Mouse (Mus musculus) CH12.LX (cell line): ENCODE measurements around the gene Ldb3. TPM values are rescaled to one million over a fixed set of nuclear protein-coding genes. Genes with fewer than 3 reads are reported as not detected.

ENCODE experiments used
- DNase-seq: peaks from one replicate; pipeline ENCODE4 v3.0.0-alpha.2; 2013; ENCODE audit errors: extremely low read depth
- H3K27ac ChIP-seq: 2 replicates; pipeline ENCODE4 v1.5.1; 2012; ENCODE audit warnings: low read depth, mild to moderate bottlenecking, control low read depth, moderate library complexity; ENCODE audit not compliant: insufficient read depth
- H3K27me3 ChIP-seq: replicated peaks from 2 replicates; pipeline ENCODE3; 2012; ENCODE audit warnings: inconsistent platforms
- H3K36me3 ChIP-seq, 2 experiments: replicated peaks in 1 of 2; 2 replicates each; pipeline versions ENCODE3 to v1.6.1; 2012; ENCODE audit warnings: inconsistent platforms in 1 of 2, low read length in 1 of 2, mild to moderate bottlenecking in 1 of 2, mixed read lengths in 1 of 2, moderate library complexity in 1 of 2; ENCODE audit not compliant: control insufficient read depth in 1 of 2, insufficient read depth in 1 of 2
- H3K4me1 ChIP-seq, 2 experiments: 2 replicates each; pipeline ENCODE4 v1.6.1; 2012; ENCODE audit warnings: inconsistent platforms in 1 of 2, moderate library complexity in 1 of 2; ENCODE audit not compliant: insufficient read depth in 2 of 2, control insufficient read depth in 1 of 2
- H3K4me2 ChIP-seq: 2 replicates; pipeline ENCODE4 v1.6.1; 2012; ENCODE audit warnings: low read depth, mild to moderate bottlenecking, control low read depth; ENCODE audit not compliant: poor library complexity, insufficient read depth, severe bottlenecking
- H3K4me3 ChIP-seq, 3 experiments: fragments of 150-350 bp in 1 of 3; sonication (generic) in 1 of 3; replicated peaks in 1 of 3; 2 replicates each; pipeline versions ENCODE3 to v1.5.1; 2011 to 2012; ENCODE audit warnings: low read depth in 2 of 3, low read length in 2 of 3, mild to moderate bottlenecking in 2 of 3, moderate library complexity in 2 of 3, control low read depth in 1 of 3, improper control_type of control experiment in 1 of 3, inconsistent platforms in 1 of 3, mixed read lengths in 1 of 3; ENCODE audit not compliant: poor library complexity in 1 of 3
- H3K79me2 ChIP-seq: replicated peaks from 2 replicates; pipeline ENCODE4 v1.6.1; 2012; ENCODE audit warnings: mild to moderate bottlenecking, moderate library complexity; ENCODE audit not compliant: control insufficient read depth, poor library complexity, insufficient read depth, severe bottlenecking; ENCODE audit errors: extremely low read depth
- H3K9ac ChIP-seq: 2 replicates; pipeline ENCODE4 v1.6.1; 2012; ENCODE audit warnings: low read depth, mild to moderate bottlenecking, control low read depth, moderate library complexity; ENCODE audit not compliant: insufficient read depth
- H3K9me3 ChIP-seq: replicated peaks from 2 replicates; pipeline ENCODE3; 2012; ENCODE audit warnings: low read length, inconsistent platforms, mixed read lengths
- BHLHE40 ChIP-seq: IDR thresholded peaks from 2 replicates; pipeline ENCODE4 v1.6.1; 2011; ENCODE audit warnings: mild to moderate bottlenecking, low read depth, low read length, improper control_type of control experiment
- CHD1 ChIP-seq: IDR thresholded peaks from 2 replicates; pipeline ENCODE4 v1.6.1; 2012; ENCODE audit warnings: low read depth, low read length, improper control_type of control experiment, inconsistent platforms
- CHD2 ChIP-seq: IDR thresholded peaks from 2 replicates; pipeline ENCODE4 v1.6.1; 2011; ENCODE audit warnings: low read length, improper control_type of control experiment
- CTCF ChIP-seq, 2 experiments: IDR thresholded peaks in 1 of 2; conservative IDR thresholded peaks in 1 of 2; 2 replicates each; pipeline ENCODE4 v1.5.1; 2011 to 2012; ENCODE audit warnings: low read depth in 2 of 2, low read length in 2 of 2, improper control_type of control experiment in 1 of 2, inconsistent platforms in 1 of 2, mild to moderate bottlenecking in 1 of 2, moderate library complexity in 1 of 2
- E2F4 ChIP-seq: IDR thresholded peaks from 2 replicates; pipeline ENCODE4 v1.6.1; 2011; ENCODE audit warnings: low read depth, low read length, improper control_type of control experiment; ENCODE audit not compliant: insufficient replicate concordance
- ELF1 ChIP-seq: IDR thresholded peaks from 2 replicates; pipeline ENCODE4 v1.6.1; 2014; ENCODE audit warnings: low read depth, mild to moderate bottlenecking, inconsistent platforms, low read length, improper control_type of control experiment
- EP300 ChIP-seq: IDR thresholded peaks from 2 replicates; pipeline ENCODE4 v1.6.1; 2011; ENCODE audit warnings: low read length, improper control_type of control experiment
- GABPA ChIP-seq: IDR thresholded peaks from 2 replicates; pipeline ENCODE4 v1.6.1; 2012; ENCODE audit warnings: low read depth, low read length, improper control_type of control experiment, inconsistent platforms; ENCODE audit not compliant: insufficient replicate concordance
- HCFC1 ChIP-seq: IDR thresholded peaks from 2 replicates; pipeline ENCODE4 v1.6.1; 2012; ENCODE audit warnings: low read depth, mild to moderate bottlenecking, inconsistent platforms, low read length, improper control_type of control experiment
- IRF4 ChIP-seq: IDR thresholded peaks from 2 replicates; pipeline ENCODE4 v1.6.1; 2014; ENCODE audit warnings: low read depth, mild to moderate bottlenecking, inconsistent platforms, low read length, improper control_type of control experiment
- JUN ChIP-seq: IDR thresholded peaks from 2 replicates; pipeline ENCODE4 v1.6.1; 2011; ENCODE audit warnings: low read depth, mild to moderate bottlenecking, low read length, improper control_type of control experiment, moderate library complexity; ENCODE audit not compliant: insufficient read depth
- MAX ChIP-seq: IDR thresholded peaks from 2 replicates; pipeline ENCODE4 v1.6.1; 2011; ENCODE audit warnings: low read length, improper control_type of control experiment
- MAZ ChIP-seq: IDR thresholded peaks from 2 replicates; pipeline ENCODE4 v1.6.1; 2012; ENCODE audit warnings: low read depth, mild to moderate bottlenecking, inconsistent platforms, low read length, improper control_type of control experiment, moderate library complexity
- MXI1 ChIP-seq: IDR thresholded peaks from 2 replicates; pipeline ENCODE4 v1.6.1; 2011; ENCODE audit warnings: mild to moderate bottlenecking, low read depth, low read length, improper control_type of control experiment
- NELFE ChIP-seq: IDR thresholded peaks from 2 replicates; pipeline ENCODE4 v1.6.1; 2011; ENCODE audit warnings: low read depth, low read length, improper control_type of control experiment
- NRF1 ChIP-seq: IDR thresholded peaks from 2 replicates; pipeline ENCODE4 v1.6.1; 2014; ENCODE audit warnings: low read depth, mild to moderate bottlenecking, inconsistent platforms, low read length, improper control_type of control experiment, moderate library complexity
- PAX5 ChIP-seq: IDR thresholded peaks from 2 replicates; pipeline ENCODE4 v1.6.1; 2012; ENCODE audit warnings: low read length, inconsistent platforms, mixed read lengths
- POLR2A ChIP-seq: IDR thresholded peaks from 2 replicates; pipeline ENCODE4 v1.6.1; 2011; ENCODE audit warnings: low read depth, mild to moderate bottlenecking, improper control_type of control experiment, low read length
- RAD21 ChIP-seq: IDR thresholded peaks from 2 replicates; pipeline ENCODE4 v1.6.1; 2011; ENCODE audit warnings: low read depth, mild to moderate bottlenecking, low read length, improper control_type of control experiment, moderate library complexity
- SMC3 ChIP-seq: IDR thresholded peaks from 2 replicates; pipeline ENCODE4 v1.6.1; 2011; ENCODE audit warnings: low read depth, low read length, improper control_type of control experiment
- TBP ChIP-seq: conservative IDR thresholded peaks from 2 replicates; pipeline ENCODE4 v1.6.1; 2011; ENCODE audit warnings: low read depth, low read length, improper control_type of control experiment
- TCF12 ChIP-seq: IDR thresholded peaks from 2 replicates; pipeline ENCODE4 v1.6.1; 2014; ENCODE audit warnings: low read depth, mild to moderate bottlenecking, inconsistent platforms, low read length, improper control_type of control experiment
- UBTF ChIP-seq: IDR thresholded peaks from 2 replicates; pipeline ENCODE4 v1.6.1; 2012; ENCODE audit warnings: low read depth, mild to moderate bottlenecking, inconsistent platforms, low read length, improper control_type of control experiment, moderate library complexity
- USF2 ChIP-seq: conservative IDR thresholded peaks from 2 replicates; pipeline ENCODE4 v1.6.1; 2011; ENCODE audit warnings: low read depth, low read length, improper control_type of control experiment
- ZC3H11A ChIP-seq: IDR thresholded peaks from 2 replicates; pipeline ENCODE4 v1.6.1; 2012; ENCODE audit warnings: low read depth, mild to moderate bottlenecking, inconsistent platforms, low read length, improper control_type of control experiment
- ZKSCAN1 ChIP-seq: IDR thresholded peaks from 2 replicates; pipeline ENCODE4 v1.6.1; 2012; ENCODE audit warnings: low read depth, inconsistent platforms, low read length, improper control_type of control experiment, borderline replicate concordance
- ZMIZ1 ChIP-seq: IDR thresholded peaks from 2 replicates; pipeline ENCODE4 v1.6.1; 2012; ENCODE audit warnings: low read depth, mild to moderate bottlenecking, inconsistent platforms, low read length, improper control_type of control experiment
- dilution Hi-C: fragments of 300-500 bp; cut with MboI; formaldehyde crosslinking; loops from 2 replicates; pipeline ENCODE4 v1.14.3; 2020; ENCODE audit warnings: low sequenced_read_pairs; ENCODE audit not compliant: extremely low pct_unique_long_range_greater_than_20kb, extremely low pct_ligation_motif_present
- in situ Hi-C: fragments of 300-500 bp; cut with MboI; formaldehyde crosslinking; loops from 3 replicates; pipeline ENCODE4 v1.14.3; 2019; ENCODE audit warnings: low sequenced_read_pairs, low pct_ligation_motif_present, low pct_unique_long_range_greater_than_20kb, mixed read lengths
- polyA plus RNA-seq: library from polyadenylated mRNA; unstranded; fragments of >175 nt; gene quantifications from 2 replicates; pipeline ENCODE4 v1.2.1, GENCODE M21; 2012; ENCODE audit warnings: low read depth; ENCODE audit not compliant: insufficient read length
- total RNA-seq, 2 experiments: library from RNA; depleted of rRNA; stranded (reverse); fragments of 300-350 nt in 1 of 2; fragments of >200 nt in 1 of 2; gene quantifications; 2 replicates each; pipeline ENCODE4 v1.2.3; 2012 to 2014

Gene Ldb3
- total and polyA plus RNA-seq, 3 experiments = 0.08 TPM; not detected in 2

DNA sequence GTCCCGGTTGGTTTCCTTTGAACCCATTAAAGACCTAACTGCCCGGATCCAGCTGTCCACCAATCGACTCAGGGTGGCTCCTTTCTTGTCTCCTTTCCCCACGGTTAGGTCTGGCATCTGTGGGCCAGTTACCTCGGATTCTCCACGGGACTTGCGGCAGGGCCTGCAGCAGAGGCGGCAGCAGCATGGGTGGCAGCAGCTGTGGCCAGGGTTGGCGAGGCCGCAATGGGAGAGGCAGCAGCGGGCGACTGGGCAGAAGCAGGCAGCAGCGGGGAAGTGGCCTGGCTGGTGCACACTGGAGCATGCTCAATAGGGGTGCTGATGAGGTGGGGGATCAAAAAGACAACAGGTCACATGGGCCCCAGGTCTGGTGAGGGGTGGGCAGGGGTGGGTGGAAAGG is 33.3 kb downstream of the Ldb3 start:
- DNase-seq = no peak
- Histone ChIP-seq H3K9me3 (no peaks in the 10 kb centered on the region), H3K79me2 (no peaks in the 10 kb centered on the region), H3K27me3 (no peaks in the 10 kb centered on the region), H3K4me1 (peaks cover 0 to 2% of the 10 kb centered on the region in 2 experiments; a peak in 1 of 4 replicates), H3K4me2 (no peak overlapping the region), H3K36me3 (no peaks in the 10 kb centered on the region), H3K27ac (no peak overlapping the region), H3K4me3 (no peak overlapping the region), H3K9ac (no peak overlapping the region)
- dilution Hi-C loops (no loop called here), in situ Hi-C loops (no loop called here)
- TF ChIP-seq SMC3 = no peak
- TF ChIP-seq CHD1 = no peak
- no peak for TF ChIP-seq PAX5
- TF ChIP-seq RAD21 = no peak
- no peak for TF ChIP-seq HCFC1
- TF ChIP-seq CHD2 = no peak
- no peak for TF ChIP-seq ZMIZ1
- TF ChIP-seq CTCF (conservative IDR thresholded peaks at IDR 0.05 in 1 of 2, IDR thresholded peaks at IDR 0.05 in 1 of 2; ENCODE audit: low read depth in 2 of 2, low read length in 2 of 2) = no peak
- TF ChIP-seq IRF4 = no peak
- TF ChIP-seq UBTF = no peak
- TF ChIP-seq TBP = no peak
- TF ChIP-seq NRF1 = no peak
- no peak for TF ChIP-seq ELF1
- no peak for TF ChIP-seq NELFE
- TF ChIP-seq USF2 = no peak
- TF ChIP-seq ZC3H11A = no peak

DNA sequence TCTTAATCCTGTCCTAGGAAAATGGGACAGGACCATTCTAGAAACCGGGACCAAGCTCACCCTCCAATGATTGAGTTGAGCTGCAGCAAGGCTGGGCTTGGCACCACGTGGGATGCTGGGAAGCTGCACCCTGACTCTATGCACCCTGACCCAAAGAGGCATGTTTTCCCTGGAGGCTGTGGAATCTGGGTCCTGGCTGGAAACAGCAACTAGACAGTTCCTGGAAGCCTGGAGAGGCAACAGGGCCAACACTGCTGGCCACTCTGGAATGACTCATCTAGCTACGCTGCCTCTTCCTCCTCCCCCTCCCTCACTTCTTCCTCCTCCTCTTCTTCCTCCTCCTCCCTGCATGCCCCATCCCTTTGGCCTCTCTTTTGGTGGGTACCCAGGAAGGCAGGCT is 34.4 kb downstream of the Ldb3 start:
- Histone ChIP-seq H3K4me1 (peaks cover 2% of the 10 kb centered on the region in 2 experiments; a peak in 1 of 4 replicates), H3K9ac (no peak overlapping the region), H3K79me2 (no peaks in the 10 kb centered on the region), H3K9me3 (no peaks in the 10 kb centered on the region), H3K4me2 (no peak overlapping the region), H3K4me3 (no peak overlapping the region), H3K27me3 (no peaks in the 10 kb centered on the region), H3K36me3 (no peaks in the 10 kb centered on the region), H3K27ac (no peak overlapping the region)
- in situ Hi-C loops = no loop called here
- TF ChIP-seq ZMIZ1 (no peak), GABPA (no peak), TCF12 (no peak), JUN (no peak), POLR2A (no peak), USF2 (no peak), BHLHE40 (no peak), CHD2 (no peak), MAX (no peak), ELF1 (no peak), RAD21 (no peak), ZKSCAN1 (no peak), E2F4 (no peak), UBTF (no peak), MAZ (no peak), SMC3 (no peak), NELFE (no peak), MXI1 (no peak), EP300 (no peak)
- dilution Hi-C loops = no loop called here
- DNase-seq = no peak
